Mouse (Mus musculus): ENCODE data around the gene Nipsnap1. TPM values are rescaled to one million over a fixed set of nuclear protein-coding genes. Genes with fewer than 3 reads are reported as not detected.

The Nipsnap1 gene
- polyA plus RNA-seq, 1 experiment = 77.7 TPM

DNA sequence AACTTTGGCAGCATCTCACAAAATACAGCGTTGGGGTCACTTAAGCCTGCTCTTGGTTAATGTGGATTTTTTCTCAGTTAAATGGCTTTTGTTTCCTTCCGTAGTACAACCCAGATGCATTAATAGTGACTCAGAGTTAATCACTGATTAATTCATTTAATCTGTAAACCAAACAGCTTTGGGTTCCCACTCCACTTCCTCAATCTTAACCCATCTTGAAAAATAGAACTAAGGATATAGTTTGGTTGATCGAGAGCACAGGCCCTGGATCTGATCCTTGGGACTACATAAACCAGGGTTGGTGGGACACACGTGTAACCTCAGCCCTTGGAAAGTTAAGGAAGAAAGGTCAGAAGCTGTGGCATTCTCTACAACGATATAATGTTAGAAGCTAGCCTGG is 62.5 kb downstream of the Nipsnap1 start:
- Histone ChIP-seq H3K4me3 (ENCODE audit: insufficient read depth, low read length) (no peak overlapping the region), H3K4me1 (ENCODE audit: control insufficient read depth, insufficient read depth, low read length) (no peaks in the 10 kb centered on the region), H3K27ac (ENCODE audit: insufficient read depth, low read length) (no peak overlapping the region)
- TF ChIP-seq POLR2A (IDR thresholded peaks at IDR 0.05; ENCODE audit: extremely low read depth, insufficient read depth, low read length) = no peak
- TF ChIP-seq CTCF (IDR thresholded peaks at IDR 0.05; ENCODE audit: extremely low read depth, insufficient read depth, low read length) = no peak

Other genes with a start within 250 kb of the Nipsnap1 start
- 20.0 and 22.9 TPM in 2 replicates for gene Ascc2, start 236.2 kb upstream of the Nipsnap1 start, polyA plus RNA-seq (2012; rRNA removed)
- 1,122 and 1,215 TPM in 2 replicates for gene Uqcr10, start 169.6 kb upstream of the Nipsnap1 start, polyA plus RNA-seq (2012; rRNA removed)
- 48.1 and 52.6 TPM in 2 replicates for gene Zmat5, start 169.3 kb upstream of the Nipsnap1 start, polyA plus RNA-seq (2012; rRNA removed)
- gene Cabp7, start 127.2 kb upstream of the Nipsnap1 start, polyA plus RNA-seq (2012; rRNA removed) = 29.8 and 54.4 TPM in 2 replicates
- gene Nf2, start 24.4 kb upstream of the Nipsnap1 start, polyA plus RNA-seq (2012; rRNA removed) = 60.5 and 65.6 TPM in 2 replicates
- 46.4 and 48.1 TPM in 2 replicates for gene Thoc5, start 21.4 kb downstream of the Nipsnap1 start, polyA plus RNA-seq (2012; rRNA removed)
- gene Nefh, start 74.1 kb downstream of the Nipsnap1 start, polyA plus RNA-seq (2012; rRNA removed) = 33.5 and 35.3 TPM in 2 replicates
- 162 and 169 TPM in 2 replicates for gene Ap1b1, start 112.9 kb downstream of the Nipsnap1 start, polyA plus RNA-seq (2012; rRNA removed)
- 83.2 and 86.6 TPM in 2 replicates for gene Rasl10a, start 184.2 kb downstream of the Nipsnap1 start, polyA plus RNA-seq (2012; rRNA removed)
- gene Gas2l1, start 191.4 kb downstream of the Nipsnap1 start, polyA plus RNA-seq (2012; rRNA removed) = 91.6 and 98.8 TPM in 2 replicates
- gene Rhbdd3, start 225.0 kb downstream of the Nipsnap1 start, polyA plus RNA-seq (2012; rRNA removed) = 32.3 and 34.4 TPM in 2 replicates
- gene Ewsr1, start 225.3 kb downstream of the Nipsnap1 start, polyA plus RNA-seq (2012; rRNA removed) = 345 and 350 TPM in 2 replicates

Data from cortical plate, adult 2 months (tissue).